Mouse (Mus musculus): ENCODE measurements around the gene Bcl2a1a.
"Not testable (repeated sequence)": the region's sequence is repeated elsewhere in the genome, so short reads cannot be mapped to it uniquely, and the experiment has no call there.

DNA sequence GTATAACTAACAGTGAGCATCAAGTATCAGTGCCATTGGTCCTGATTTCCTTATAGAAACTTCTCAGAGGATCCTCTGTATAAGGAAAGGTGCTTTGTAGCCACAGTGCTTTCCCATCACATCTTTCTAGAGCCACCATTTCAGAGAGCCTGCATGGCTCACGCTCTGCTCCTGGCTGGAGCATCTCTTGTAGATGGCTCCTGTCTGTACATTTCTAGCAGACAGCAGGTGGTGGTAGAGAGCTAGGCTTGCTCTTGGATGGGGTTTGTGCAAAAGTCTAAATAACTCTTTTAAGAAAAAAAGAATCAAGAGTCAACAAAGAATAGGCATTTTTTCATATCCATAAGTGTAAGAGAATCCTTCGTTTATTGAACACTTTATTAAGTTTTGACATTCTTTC lies 12.8 kb downstream of the Bcl2a1a start:
- TF ChIP-seq CTCF (IDR thresholded peaks at IDR 0.05; ENCODE audit: extremely low read depth, insufficient read length, insufficient replicate concordance, low read depth, low read length); POLR2A (IDR thresholded peaks at IDR 0.05; ENCODE audit: low read depth, low read length): not testable (repeated sequence)

Measured in small intestine, adult 2 months (tissue).